Mouse (Mus musculus) adrenal gland, adult 8-10 months (tissue): ENCODE results near the gene Med12l. TPM values are rescaled to one million over a fixed set of nuclear protein-coding genes. Genes with fewer than 3 reads are reported as not detected.
"Not testable (repeated sequence)": the region's sequence is repeated elsewhere in the genome, so short reads cannot be mapped to it uniquely, and the experiment has no call there.

Source experiments
- DNase-seq: peaks from one replicate; pipeline ENCODE4 v3.0.0; 2022
- total RNA-seq, 4 experiments: library from RNA; stranded (reverse); gene quantifications; 2 replicates each; pipeline ENCODE4 v1.2.4; 2022

The Med12l gene
- total RNA-seq, 4 experiments from 2014 or later = 13.0 to 19.3 (median 16.9) TPM

- DNase-seq = not testable (repeated sequence)
These were observed 135.3 kb downstream of the Med12l start for GRCm38 (mm10) chr3:59140941-59141340.

- no peak for DNase-seq
These were observed 136.1 kb downstream of the Med12l start for GRCm38 (mm10) chr3:59141507-59142305.

DNA sequence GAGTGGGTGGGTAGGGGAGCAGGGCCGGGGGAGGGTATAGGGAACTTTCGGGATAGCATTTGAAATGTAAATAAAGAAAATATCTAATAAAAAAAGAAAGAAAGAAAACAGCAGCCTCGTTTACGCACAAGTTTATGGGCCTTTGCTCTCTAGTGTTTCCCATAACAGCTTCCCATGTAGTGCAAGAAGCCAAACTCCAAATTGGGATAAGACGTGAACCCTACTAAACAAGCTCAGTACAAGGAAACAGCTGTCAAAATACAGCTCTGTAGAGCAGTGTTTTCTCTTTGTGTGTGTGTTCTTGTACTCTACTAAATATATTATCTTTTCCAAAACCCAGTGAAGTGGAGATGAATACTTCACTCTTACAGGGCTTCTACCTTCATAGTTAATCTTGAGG lies 139.6 kb downstream of the Med12l start:
- no peak for DNase-seq

GRCm38 (mm10) chr3:59149646-59150045 lies 144.0 kb downstream of the Med12l start:
- DNase-seq = no peak

DNA sequence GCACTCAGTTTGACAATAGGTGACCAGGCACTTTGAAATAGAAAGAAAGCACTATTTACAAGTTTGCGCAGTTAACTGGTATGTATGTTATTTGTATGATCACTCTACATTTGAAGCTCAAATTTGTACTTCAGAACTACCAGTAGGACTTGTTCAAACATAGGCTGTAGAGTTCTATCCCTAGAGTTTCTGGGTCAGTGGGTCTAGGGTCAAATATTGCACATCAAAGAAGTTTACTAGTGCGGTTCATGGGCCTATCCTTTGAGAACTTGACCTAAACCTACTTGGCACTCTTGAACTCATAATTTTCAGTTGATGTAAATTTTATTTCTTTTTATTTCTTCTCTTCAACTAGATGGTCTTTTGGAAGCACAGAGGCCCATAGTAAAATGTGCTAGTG lies 145.0 kb downstream of the Med12l start:
- DNase-seq = no peak

DNA sequence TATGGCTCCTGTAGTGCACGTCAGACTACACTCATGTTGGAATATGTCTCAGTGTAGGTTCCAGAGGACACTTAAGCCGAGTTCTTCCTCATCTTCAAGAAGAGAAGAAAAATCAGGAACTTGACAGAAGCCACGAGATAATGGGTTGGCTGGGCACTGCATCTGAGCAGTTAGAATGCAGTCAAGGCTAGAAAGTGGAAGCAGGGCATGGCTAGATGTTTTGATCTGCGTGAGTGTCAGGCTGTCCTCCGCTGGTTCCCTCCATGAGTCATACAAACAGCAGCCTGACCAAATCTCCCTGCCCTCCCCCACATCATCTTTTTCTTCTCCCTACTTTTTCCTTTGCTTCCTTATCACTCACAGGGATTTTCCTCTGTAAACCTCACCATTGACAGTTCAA lies 147.8 kb downstream of the Med12l start, which contains the start of gene P2ry14:
P2ry14 (minus strand) TSS at position 195 of the 400 bp plus-strand sequence.
- DNase-seq = peak; percentile 65

- no peak for DNase-seq
These were observed 149.3 kb downstream of the Med12l start for GRCm38 (mm10) chr3:59154888-59155287.

GRCm38 (mm10) chr3:59155404-59155803 lies 149.8 kb downstream of the Med12l start:
- DNase-seq = no peak

DNA sequence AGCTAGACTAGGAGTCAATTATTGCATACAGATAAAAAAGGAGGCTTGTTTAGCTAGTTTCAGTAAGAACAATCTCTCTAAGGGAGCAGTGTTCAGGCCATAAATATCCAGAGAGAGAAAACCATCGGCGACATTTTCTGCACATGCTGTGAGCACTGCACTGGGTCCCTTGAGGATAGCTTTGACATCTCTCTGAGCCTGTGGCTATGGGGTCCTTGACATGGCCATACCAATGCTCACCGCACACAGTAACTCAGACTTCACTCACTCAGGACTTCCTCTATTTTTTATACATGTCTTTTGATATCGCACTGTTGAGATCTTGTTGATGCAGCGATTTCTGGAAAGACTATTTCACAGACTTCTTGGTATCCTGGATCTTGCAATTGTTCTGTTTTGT lies 151.4 kb downstream of the Med12l start:
- no peak for DNase-seq

- no peak for DNase-seq
These were observed 154.8 kb downstream of the Med12l start for GRCm38 (mm10) chr3:59160465-59160864.

DNA sequence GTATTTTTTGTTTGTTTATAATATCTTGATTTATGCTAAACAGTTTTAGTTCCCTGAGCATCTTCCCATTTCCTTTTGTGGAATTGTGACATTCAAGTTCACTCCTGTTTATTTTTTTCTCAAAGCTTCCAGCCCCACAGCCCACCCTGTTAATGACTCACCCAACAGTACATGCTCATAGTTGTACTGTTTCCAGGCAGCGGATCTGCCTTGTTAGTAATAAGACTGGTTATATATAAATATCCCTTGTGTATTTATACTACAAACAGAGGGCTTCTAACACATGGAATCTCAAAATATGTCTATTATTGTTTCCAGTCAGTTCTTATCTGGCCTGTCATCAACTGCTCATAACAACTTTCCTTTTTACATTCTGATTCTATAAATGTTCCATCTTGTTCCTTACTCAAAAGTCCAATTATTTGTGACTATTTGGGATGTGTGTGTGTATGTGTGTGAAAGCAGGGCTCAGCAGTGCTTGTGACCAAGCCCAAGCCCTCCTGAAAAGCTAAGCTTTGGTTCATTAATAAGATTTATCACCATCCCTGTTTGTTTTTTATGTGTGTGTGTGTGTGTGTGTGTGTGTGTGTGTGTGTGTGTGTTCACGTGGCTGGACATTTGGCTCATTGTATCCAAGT lies 161.9 kb downstream of the Med12l start:
- DNase-seq = no peak

GRCm38 (mm10) chr3:59168476-59168875 lies 162.9 kb downstream of the Med12l start:
- DNase-seq = no peak

- no peak for DNase-seq
These were observed 163.6 kb downstream of the Med12l start for GRCm38 (mm10) chr3:59169215-59169614.

DNA sequence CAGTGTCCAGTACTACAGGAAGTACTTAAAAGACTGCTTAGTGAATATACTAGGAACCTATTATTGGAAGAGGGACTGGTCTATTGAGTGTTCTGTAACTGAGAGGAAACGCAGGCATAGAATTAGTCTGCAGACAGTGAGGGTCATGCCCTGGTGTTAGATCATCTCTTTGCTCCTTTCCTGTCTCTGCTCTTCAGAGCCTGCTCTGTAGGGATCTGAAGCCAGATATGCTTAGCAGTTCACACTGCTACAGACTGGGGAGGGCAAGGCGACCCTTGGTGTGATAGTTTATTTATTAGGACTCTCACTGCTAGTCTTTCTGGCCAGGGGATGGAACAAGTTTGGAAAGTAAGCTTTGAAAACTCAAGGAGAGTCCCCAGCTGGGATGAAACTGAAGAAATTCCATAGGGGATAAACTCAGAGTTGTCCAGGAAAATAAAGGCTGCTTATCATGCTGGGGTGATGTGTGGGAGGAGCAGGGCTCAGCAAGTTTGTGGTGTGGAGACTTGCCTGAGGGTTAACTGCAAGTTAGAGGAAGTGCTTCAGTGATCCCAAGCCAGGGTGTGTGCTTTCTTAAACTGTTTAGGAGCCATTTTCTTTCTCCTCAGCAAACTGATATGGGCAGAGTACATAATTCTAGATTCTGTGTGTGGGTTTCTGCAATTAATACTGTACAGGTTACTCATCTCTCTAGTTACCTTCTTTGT lies 164.4 kb downstream of the Med12l start:
- no peak for DNase-seq

DNA sequence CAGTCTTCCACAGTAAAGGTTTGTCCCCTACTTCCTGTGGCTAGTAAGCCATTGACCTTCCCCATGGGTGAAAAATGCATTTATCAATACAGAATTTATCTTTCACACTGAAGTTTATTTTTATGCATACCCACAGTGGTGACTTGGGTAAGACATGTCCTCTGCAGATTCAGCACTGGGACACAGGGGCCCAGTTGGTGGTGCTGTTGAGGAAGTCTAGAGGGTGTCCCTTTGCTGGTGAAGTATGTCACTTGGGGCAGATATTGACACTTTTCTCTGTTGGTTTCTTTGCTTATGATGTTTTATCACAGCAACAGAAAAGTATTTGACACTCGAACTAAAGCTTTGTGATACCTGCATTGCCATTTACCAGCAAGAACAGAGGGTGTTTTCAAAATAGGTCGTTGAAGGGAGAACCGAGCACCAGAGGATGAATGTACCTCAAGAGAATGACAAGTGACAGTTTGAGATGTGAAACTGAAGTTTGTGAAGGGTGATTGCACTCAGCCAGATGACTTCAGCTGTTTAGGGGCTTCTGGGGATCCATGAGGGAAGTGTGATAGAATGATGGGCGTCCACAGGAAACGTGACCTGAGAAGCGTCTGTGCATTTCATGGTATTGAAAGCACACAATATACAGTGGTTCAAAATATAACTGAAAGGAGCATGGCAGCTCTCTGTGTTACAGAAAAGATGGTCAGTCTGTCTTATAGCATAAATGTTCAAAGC lies 169.0 kb downstream of the Med12l start:
- DNase-seq = no peak

- peak; percentile 28 for DNase-seq
These were observed 169.6 kb downstream of the Med12l start for GRCm38 (mm10) chr3:59175234-59175633.

GRCm38 (mm10) chr3:59176871-59177270 lies 171.2 kb downstream of the Med12l start:
- DNase-seq = no peak

- DNase-seq = no peak
These were observed 175.5 kb downstream of the Med12l start for GRCm38 (mm10) chr3:59181134-59181533.

DNA sequence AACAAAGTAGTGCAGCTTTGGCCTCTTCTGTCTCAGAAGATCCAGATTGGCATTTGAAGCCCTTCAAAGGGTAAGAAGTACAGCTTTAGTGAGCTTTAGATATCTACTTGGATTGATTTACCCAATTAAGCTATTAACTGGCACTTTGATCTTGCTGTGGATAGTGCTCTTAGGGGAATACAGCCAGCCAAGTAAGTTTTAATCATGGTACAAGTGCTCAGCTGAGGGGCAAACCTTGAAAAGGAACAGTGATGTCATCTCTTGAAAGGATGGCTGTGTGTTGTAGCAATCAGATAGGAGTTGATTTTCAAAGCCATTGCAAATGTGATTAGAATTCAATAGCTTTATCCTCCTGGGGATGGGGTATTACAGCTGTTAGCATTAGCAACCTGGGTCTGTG lies 176.5 kb downstream of the Med12l start:
- DNase-seq = no peak

DNA sequence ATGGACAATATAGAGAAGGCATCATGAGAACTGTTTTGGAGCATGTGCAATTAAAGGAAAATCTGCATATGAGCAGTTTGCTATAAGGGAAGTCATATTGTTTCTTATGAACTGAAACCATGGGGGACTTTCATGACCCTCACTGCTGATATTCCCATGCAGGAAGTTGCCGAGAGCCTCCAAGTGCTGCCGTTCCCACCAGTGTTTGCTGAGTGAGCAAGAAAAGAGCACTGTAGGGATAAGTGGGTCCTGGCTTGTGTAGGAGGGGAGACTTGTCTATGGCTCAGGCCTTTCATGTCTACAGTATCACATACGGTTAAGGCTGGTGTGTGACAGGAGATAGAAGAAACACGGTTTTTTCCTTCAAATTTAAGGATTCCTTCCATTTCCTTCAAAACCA lies 180.0 kb downstream of the Med12l start:
- DNase-seq = no peak

- DNase-seq = no peak
These were observed 181.7 kb downstream of the Med12l start for GRCm38 (mm10) chr3:59187336-59187735.

- no peak for DNase-seq
These were observed 186.0 kb downstream of the Med12l start for GRCm38 (mm10) chr3:59191674-59192073.

DNA sequence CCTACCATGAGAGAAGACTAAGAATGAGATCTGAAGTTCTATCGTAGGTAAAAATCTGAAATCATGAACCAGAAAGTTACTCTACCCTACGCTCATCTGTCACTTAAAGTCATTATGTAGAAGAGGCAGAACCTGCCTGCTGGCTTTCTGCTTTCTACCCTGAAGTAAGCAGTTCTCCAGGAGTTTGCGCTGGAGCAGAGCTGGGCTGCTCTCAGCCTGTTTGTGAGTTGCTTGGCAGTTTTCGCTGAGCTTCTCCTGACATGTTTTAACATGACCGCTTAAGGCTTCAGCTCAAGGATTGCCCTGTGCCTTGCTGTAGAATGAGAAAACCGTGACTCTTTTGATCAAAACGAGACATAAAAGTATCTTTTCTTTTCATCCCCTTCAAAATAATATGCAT lies 188.5 kb downstream of the Med12l start:
- no peak for DNase-seq
